Mouse (Mus musculus) stomach, postnatal 0 days (tissue): ENCODE measurements around the gene Pgpep1l.

Experiments
- CTCF ChIP-seq: IDR thresholded peaks from 2 replicates; pipeline ENCODE4 v1.5.1; 2016; ENCODE audit warnings: antibody characterized with exemption, low read depth, mild to moderate bottlenecking, moderate library complexity
- EP300 ChIP-seq: optimal IDR thresholded peaks from 2 replicates; pipeline ENCODE3; 2016; ENCODE audit warnings: antibody characterized with exemption

GRCm38 (mm10) chr7:68230831-68231230 is 33.2 kb downstream of the Pgpep1l start:
- TF ChIP-seq CTCF, result no peak
- no peak for TF ChIP-seq EP300
